Mouse (Mus musculus): ENCODE results near the gene Arhgap9.

Arhgap9 gene

GRCm38 (mm10) chr10:127321621-127322020 is at the start of gene Arhgap9:
TSS of gene Arhgap9 (plus strand) at chr10:127321964.
- DNase-seq (ENCODE audit: low read depth in 1 of 2, low spot score in 2 of 2) = no peak

- no peak for DNase-seq (ENCODE audit: low read depth in 1 of 2, low spot score in 2 of 2)
Observed at GRCm38 (mm10) chr10:127272371-127272770, 49.4 kb upstream of the Arhgap9 start.

- DNase-seq (ENCODE audit: low read depth in 1 of 2, low spot score in 2 of 2) = no peak
Observed at GRCm38 (mm10) chr10:127274261-127275022, 47.3 kb upstream of the Arhgap9 start.

- no peak for DNase-seq (ENCODE audit: low read depth in 1 of 2, low spot score in 2 of 2)
Observed at GRCm38 (mm10) chr10:127279730-127280129, 42.0 kb upstream of the Arhgap9 start.

GRCm38 (mm10) chr10:127281316-127281715 is 40.4 kb upstream of the Arhgap9 start:
- no peak for DNase-seq (ENCODE audit: low read depth in 1 of 2, low spot score in 2 of 2)

- DNase-seq (ENCODE audit: low read depth in 1 of 2, low spot score in 2 of 2) = no peak
Observed at GRCm38 (mm10) chr10:127282620-127283215, 39.0 kb upstream of the Arhgap9 start.

- no peak for DNase-seq (ENCODE audit: low read depth in 1 of 2, low spot score in 2 of 2)
Observed at GRCm38 (mm10) chr10:127284105-127284622, 37.6 kb upstream of the Arhgap9 start.

GRCm38 (mm10) chr10:127284724-127285500 is 36.9 kb upstream of the Arhgap9 start:
- no peak for DNase-seq (ENCODE audit: low read depth in 1 of 2, low spot score in 2 of 2)

- DNase-seq (ENCODE audit: low read depth in 1 of 2, low spot score in 2 of 2) = no peak
Observed at GRCm38 (mm10) chr10:127285644-127286043, 36.1 kb upstream of the Arhgap9 start.

- no peak for DNase-seq (ENCODE audit: low read depth in 1 of 2, low spot score in 2 of 2)
Observed at GRCm38 (mm10) chr10:127286194-127286593, 35.6 kb upstream of the Arhgap9 start.

GRCm38 (mm10) chr10:127286730-127287129 is 35.0 kb upstream of the Arhgap9 start:
- no peak for DNase-seq (ENCODE audit: low read depth in 1 of 2, low spot score in 2 of 2)

- DNase-seq (ENCODE audit: low read depth in 1 of 2, low spot score in 2 of 2) = no peak
Observed at GRCm38 (mm10) chr10:127287271-127287935, 34.4 kb upstream of the Arhgap9 start.

- DNase-seq (ENCODE audit: low read depth in 1 of 2, low spot score in 2 of 2) = no peak
Observed at GRCm38 (mm10) chr10:127287936-127288293, 33.8 kb upstream of the Arhgap9 start.

- peak in 1 of 2 experiments; percentile 37 for DNase-seq (ENCODE audit: low read depth in 1 of 2, low spot score in 2 of 2)
Observed at GRCm38 (mm10) chr10:127288328-127288799, 33.4 kb upstream of the Arhgap9 start.

GRCm38 (mm10) chr10:127288800-127289572 is 32.8 kb upstream of the Arhgap9 start, which contains the start of gene Mbd6:
TSS of gene Mbd6 (minus strand) at chr10:127289018.
- peak; percentile 84 to 86 for DNase-seq (ENCODE audit: low read depth in 1 of 2, low spot score in 2 of 2)

- DNase-seq (ENCODE audit: low read depth in 1 of 2, low spot score in 2 of 2) = peak; percentile 22 to 64
Observed at GRCm38 (mm10) chr10:127289573-127290191, 32.1 kb upstream of the Arhgap9 start.

- DNase-seq (ENCODE audit: low read depth in 1 of 2, low spot score in 2 of 2) = peak; percentile 99
Observed at GRCm38 (mm10) chr10:127290307-127290929, 31.3 kb upstream of the Arhgap9 start.

- DNase-seq (ENCODE audit: low read depth in 1 of 2, low spot score in 2 of 2) = peak in 1 of 2 experiments; percentile 50
Observed at GRCm38 (mm10) chr10:127290930-127291880, 30.6 kb upstream of the Arhgap9 start.

Measured in monocyte, adult 2 months (primary cell).